Mouse (Mus musculus): ENCODE results near the gene Spin2c.

Spin2c gene

DNA sequence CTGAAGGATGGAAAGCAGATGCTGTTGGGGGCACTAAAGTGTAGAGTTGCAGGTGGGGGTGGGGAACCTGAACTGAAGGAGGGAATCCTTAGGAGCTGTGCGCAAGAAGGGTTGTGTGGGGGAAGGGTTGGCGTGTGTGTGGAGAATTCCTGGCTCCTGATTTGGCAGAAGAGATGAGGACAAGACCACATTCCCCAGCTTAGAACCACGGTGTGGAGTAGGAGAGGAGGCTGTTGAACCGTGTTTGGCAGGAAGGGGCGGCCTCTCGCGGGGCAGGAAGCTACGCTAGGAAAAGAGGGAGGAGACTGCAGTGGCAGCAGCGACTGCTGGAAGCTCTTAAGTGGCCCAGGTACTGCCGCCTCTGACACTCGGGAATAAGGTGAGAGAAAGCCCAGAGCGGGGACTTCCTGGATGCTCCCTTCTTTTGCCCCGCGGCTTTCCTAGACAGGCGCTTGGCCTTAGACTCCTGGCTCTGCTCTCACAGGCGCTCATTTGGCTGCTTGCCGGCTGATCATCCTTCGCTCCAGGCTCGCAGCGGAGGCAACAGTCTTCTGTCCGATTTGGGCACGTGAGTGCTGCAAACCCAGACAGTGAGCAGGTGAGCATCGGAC lies at the start of gene Spin2c:
Spin2c (plus strand) TSS at position 275 of the 611 bp plus-strand sequence.
- peak; percentile 9 for DNase-seq (ENCODE audit: low spot score)

DNA sequence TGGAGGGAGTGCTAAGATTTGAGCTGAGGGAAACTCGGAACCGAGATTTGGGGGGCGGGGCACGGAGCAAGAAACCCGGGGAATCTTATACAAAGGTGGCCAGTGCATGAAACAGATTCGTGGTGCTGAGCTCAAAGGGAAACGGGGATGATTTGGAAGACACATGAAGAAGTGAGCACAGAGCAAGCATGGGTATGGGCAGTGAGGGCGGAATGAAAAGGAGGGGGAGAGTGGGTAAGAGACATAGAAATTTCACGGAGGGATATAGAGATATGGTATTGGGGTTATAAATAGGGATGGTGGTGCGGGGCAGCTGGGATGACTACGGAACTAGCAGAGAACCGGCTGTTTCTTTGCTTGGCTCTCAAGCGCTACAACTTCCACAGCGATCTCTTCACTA lies 581 bp downstream of the Spin2c start:
- peak; percentile 1 for DNase-seq (ENCODE audit: low spot score)

Data from left cerebral cortex, adult 11 months (tissue).